Mouse (Mus musculus) cerebellum, adult 2 months (tissue): ENCODE measurements at regions not wholly inside any gene's neighbourhood (a gene's known extent, or its start where the extent isn't known, plus 50 kb on each side); places are given as distances from the start of the nearest gene placed in this dataset.

ENCODE experiments used
- DNase-seq, 2 experiments: peaks; one replicate each; pipeline ENCODE4 v3.0.0; 2021
- H3K27ac ChIP-seq: fragments of 200-500 bp; 2 replicates; pipeline ENCODE4 v1.5.1; 2012; ENCODE audit warnings: low read length, control low read depth, inconsistent platforms; ENCODE audit not compliant: insufficient read depth
- H3K27me3 ChIP-seq: fragments of 200-500 bp; 2 replicates; pipeline ENCODE4 v1.6.1; 2012; ENCODE audit warnings: inconsistent platforms, mild to moderate bottlenecking, low read length, moderate library complexity; ENCODE audit not compliant: control insufficient read depth, insufficient read depth
- H3K4me1 ChIP-seq: fragments of 200-500 bp; 2 replicates; pipeline ENCODE4 v1.6.1; 2011; ENCODE audit warnings: low read length; ENCODE audit not compliant: control insufficient read depth, insufficient read depth
- H3K4me3 ChIP-seq: fragments of 200-500 bp; replicated peaks from 2 replicates; pipeline ENCODE3; 2011; ENCODE audit warnings: mild to moderate bottlenecking, low read depth, low read length, control low read depth; ENCODE audit not compliant: insufficient read depth
- CTCF ChIP-seq: fragments of 200-500 bp; IDR thresholded peaks from 2 replicates; pipeline ENCODE4 v1.5.1; 2011; ENCODE audit warnings: low read depth, mild to moderate bottlenecking, control low read depth, low read length, moderate library complexity, borderline replicate concordance; ENCODE audit not compliant: insufficient read depth
- POLR2A ChIP-seq: fragments of 200-500 bp; IDR thresholded peaks from 2 replicates; pipeline ENCODE4 v1.6.1; 2011; ENCODE audit warnings: low read length, control low read depth, borderline replicate concordance; ENCODE audit not compliant: insufficient read depth
- WGBS: fragments of 180-500 bp; shearing (Covaris S2); methylation state at CpG from one replicate; pipeline ENCODE4 v1.1.7; 2018; 5-methylcytosine and 5-hydroxymethylcytosine counted together

DNA sequence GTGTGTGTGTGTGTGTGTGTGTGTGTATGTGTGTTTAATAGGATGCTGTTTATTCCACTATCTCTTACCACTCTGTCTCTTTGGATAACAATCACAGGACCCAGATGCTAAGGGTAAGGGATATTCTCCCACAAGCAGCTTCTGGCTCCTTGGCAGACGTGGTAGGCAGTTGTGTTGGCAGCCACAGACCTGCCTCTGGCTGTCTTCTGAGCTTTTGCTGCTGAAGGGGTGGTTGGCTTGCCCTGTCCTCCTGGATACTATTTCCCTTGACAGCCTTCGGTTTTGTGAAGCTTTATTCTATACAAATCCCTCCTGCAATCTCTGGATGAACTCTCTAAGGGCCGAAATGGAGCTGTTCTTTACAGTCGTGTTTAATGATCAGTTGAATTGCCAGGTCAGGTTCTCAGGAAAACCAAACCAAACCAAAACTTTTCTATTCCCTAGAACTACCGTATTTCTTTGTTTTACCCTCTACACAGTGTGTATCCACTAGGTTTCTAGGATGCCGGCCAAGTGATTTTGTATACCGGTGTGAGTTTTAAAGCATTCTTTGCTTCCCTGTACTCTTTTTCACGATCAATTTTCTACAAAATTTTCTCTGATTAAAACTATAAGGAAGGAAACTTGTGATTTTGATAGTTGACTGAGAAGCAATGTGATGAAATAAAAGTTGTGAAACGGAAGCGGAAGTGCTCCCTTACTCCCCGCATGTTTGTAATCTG lies 426.8 kb upstream of the Tbc1d2b start:
- DNase-seq, result peak; percentile 66 to 80
- TF ChIP-seq CTCF (no peak), POLR2A (no peak)
- WGBS, result 9% methylated on average over 11 of the region's 11 CpGs
- Histone ChIP-seq H3K27me3 (no peaks in the 10 kb centered on the region), H3K27ac (peak overlapping the region; percentile 98), H3K4me3 (peak overlapping the region; percentile 23), H3K4me1 (peaks cover 11% of the 10 kb centered on the region; the same call in 1 of the 2 replicates)

DNA sequence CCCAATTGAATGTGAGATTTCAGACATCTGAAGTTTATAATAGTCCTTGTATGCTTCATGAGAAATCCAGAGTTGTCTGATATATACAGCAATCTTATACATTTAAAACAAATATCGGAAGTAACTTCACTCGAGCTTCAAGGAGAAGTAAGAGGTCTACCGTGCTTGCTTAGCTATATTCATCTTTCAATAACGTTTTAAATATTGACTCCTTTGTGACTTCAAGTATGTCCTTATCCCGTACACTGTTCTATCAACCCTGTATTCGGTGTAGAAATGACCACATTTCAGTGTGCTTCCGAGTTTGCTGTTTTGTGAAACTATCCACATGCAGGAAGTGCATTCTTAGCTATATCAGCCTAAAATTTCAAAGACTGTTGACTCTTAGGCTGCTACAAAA lies 427.8 kb upstream of the Tbc1d2b start:
- peaks cover 11% of the 10 kb centered on the region; the same call in 1 of the 2 replicates for H3K4me1 ChIP-seq

DNA sequence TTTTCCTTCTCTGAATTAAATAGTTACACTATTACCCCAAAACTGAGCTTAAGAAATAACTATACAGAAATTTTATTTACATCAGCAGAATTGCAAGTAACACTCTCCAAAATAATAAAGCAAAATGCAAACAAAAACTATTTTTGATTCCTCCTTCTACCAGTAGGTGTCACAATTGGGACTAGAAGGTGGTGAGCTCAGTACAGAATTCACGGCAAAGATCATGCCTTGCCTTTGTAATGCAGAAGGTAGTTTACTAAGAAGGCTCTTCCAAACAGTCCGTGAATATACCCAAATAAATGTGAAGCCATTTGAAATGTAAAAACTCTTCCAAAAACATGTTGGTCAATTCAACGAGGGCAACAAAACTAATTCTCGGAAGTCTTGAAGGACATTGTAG lies 428.5 kb upstream of the Tbc1d2b start:
- 4% methylated on average over 4 of the region's 4 CpGs for WGBS
- peaks cover 14% of the 10 kb centered on the region; the same call in 1 of the 2 replicates for H3K4me1 ChIP-seq
- no peak overlapping the region for H3K4me3 ChIP-seq
- H3K27me3 ChIP-seq, result no peaks in the 10 kb centered on the region
- TF ChIP-seq POLR2A, result no peak
- no peak for TF ChIP-seq CTCF
- no peak overlapping the region for H3K27ac ChIP-seq
- peak; percentile 26 to 87 for DNase-seq

More for the DNA sequence above, 427.8 kb upstream of the Tbc1d2b start:
- no peaks in the 10 kb centered on the region for H3K27me3 ChIP-seq
- 14% methylated on average over 7 of the region's 7 CpGs for WGBS
- H3K4me3 ChIP-seq, result no peak overlapping the region
- H3K27ac ChIP-seq, result peak overlapping the region; percentile 20; the same call in 1 of the 2 replicates
- TF ChIP-seq POLR2A (no peak), CTCF (no peak)
- DNase-seq, result peak in 1 of 2 experiments; percentile 37

DNA sequence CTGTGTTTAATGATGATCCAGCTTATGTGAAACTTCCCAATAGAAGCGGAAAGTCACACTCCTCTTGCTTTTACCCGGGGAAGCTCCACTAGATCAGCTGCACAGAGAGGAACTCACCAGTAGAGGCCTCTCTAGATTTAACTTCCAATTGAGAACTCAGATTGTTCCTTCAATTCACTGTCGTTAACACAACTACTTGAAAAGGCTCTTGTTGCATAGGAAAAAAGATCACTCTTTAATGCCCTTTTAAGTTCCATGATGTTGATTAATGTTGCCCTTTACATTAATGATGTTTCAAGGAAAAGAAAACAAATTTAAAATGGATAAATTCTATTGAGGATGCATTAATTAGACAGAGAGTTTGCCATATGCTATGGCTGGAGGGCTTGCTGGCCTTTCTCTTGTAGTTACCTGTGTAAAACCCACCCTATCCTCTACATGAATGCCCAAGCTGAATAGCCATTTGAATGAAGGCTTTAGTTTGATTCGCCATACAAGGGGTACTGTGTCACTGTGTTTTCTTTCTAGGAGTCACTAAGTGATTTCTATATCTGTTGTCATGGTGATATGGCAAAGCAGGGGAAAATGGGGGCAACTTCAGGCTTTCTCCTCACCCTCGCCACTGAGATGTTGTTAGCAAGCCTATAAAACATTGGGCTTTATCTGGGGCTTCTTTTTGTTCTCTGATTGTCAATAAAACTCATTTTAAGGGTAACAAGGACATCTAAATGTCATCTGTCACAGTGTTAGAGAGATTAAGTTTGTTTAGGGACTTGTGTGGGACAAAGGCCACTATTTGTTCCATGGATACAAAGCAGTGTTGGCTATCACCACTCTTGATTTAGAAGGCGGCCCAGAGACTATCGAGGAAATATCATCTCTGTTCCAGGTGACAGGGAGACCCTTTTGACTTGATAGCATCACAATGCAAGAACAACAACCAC lies 429.9 kb upstream of the Tbc1d2b start:
- DNase-seq, result peak; percentile 39 to 84
- Histone ChIP-seq H3K27me3 (no peaks in the 10 kb centered on the region), H3K4me3 (no peak overlapping the region), H3K27ac (peak overlapping the region; percentile 95), H3K4me1 (peaks cover 13% of the 10 kb centered on the region; the same call in 1 of the 2 replicates)
- no peak for TF ChIP-seq POLR2A
- TF ChIP-seq CTCF, result peak; percentile 47; the same call in 1 of the 2 replicates
- 30% methylated on average over 7 of the region's 7 CpGs for WGBS

DNA sequence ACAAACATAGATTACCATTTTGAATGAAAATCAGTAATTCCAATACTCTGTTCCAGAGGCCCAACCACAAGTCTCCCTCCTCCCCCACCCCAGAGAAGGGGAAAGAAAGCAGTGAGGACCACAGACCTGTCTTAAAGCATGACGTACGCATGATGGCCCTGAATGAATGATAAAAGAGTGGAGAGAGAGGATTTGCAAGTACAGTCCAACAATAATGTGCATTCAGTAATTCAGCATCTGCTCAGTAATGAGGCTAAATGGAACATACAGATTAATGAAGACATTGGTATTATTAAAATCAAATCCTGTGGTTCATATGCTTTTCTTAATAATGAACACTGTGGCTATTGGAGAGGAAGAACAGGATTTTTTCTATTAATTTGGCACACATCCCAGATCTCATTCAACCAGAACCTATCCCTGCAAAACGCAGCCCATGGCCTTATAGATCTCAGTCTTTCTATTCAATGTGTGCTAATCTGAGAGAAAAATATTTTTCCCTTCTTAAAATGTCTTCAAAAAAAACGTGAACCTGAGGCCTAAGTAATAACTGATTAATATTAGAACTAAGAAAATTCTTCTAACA lies 430.7 kb upstream of the Tbc1d2b start:
- H3K27me3 ChIP-seq, result no peaks in the 10 kb centered on the region
- DNase-seq, result peak; percentile 33 to 49
- no peak overlapping the region for H3K4me3 ChIP-seq
- 47% methylated on average over 4 of the region's 4 CpGs for WGBS
- peaks cover 9% of the 10 kb centered on the region; the same call in 1 of the 2 replicates for H3K4me1 ChIP-seq
- TF ChIP-seq CTCF, result no peak
- no peak for TF ChIP-seq POLR2A
- peak overlapping the region; percentile 95 for H3K27ac ChIP-seq

DNA sequence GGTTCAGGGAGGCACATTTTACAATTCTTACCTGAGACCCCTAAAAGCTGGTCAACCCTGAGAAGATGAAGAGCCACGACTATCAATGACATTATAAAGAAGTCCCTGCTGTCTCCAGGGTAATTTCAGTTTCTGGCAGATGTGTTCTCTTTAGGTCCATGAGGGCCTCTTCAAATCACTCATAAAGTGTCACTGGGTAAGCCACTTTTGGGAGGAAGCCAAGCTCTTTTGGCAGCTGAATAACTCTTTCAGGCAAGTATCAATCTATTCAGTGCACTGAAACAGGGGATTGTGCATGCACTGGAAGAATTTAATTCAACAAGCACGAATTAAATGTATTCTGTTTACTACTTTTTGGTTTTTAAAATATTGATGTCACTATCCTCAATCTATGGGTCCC lies 443.1 kb upstream of the Tbc1d2b start:
- 23% methylated on average over 2 of the region's 2 CpGs for WGBS
- Histone ChIP-seq H3K27me3 (no peaks in the 10 kb centered on the region), H3K4me3 (no peak overlapping the region), H3K4me1 (no peaks in the 10 kb centered on the region), H3K27ac (no peak overlapping the region)
- TF ChIP-seq POLR2A (no peak), CTCF (no peak)
- no peak for DNase-seq

DNA sequence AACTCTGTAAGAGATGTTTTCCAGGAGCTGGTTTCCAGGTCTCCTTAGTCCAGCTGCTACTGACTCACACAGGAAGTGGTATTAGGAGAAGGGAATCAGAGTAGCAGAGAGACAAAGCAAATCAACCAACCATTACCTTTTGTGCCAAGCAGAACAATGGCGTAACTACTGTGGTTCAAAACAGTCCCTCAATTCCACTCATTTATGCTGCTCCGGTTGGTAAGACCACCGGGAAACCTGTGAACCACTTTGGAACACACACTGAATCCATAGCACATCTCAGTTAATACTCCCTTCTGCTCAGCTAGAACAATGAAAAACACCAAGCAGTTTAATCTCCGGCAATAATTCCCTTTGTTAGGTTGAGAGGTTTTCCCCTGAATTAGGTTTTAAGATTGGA lies 460.8 kb upstream of the Tbc1d2b start:
- Histone ChIP-seq H3K27me3 (no peaks in the 10 kb centered on the region), H3K4me1 (no peaks in the 10 kb centered on the region), H3K4me3 (no peak overlapping the region), H3K27ac (no peak overlapping the region)
- 45% methylated on average over 4 of the region's 4 CpGs for WGBS
- no peak for DNase-seq
- TF ChIP-seq CTCF (no peak), POLR2A (no peak)
